Mouse (Mus musculus): ENCODE measurements around the gene Ikzf1. TPM values are rescaled to one million over a fixed set of nuclear protein-coding genes. Genes with fewer than 3 reads are reported as not detected.
A peak's percentile ranks its signal among the peaks of the same experiment; 100 is the strongest.

The Ikzf1 gene
- total RNA-seq, 1 experiment from 2014 or later = 6.3 TPM

- no peak for DNase-seq
These were observed 40.6 kb downstream of the Ikzf1 start for GRCm38 (mm10) chr11:11725252-11725875.

GRCm38 (mm10) chr11:11725876-11726525 is 41.2 kb downstream of the Ikzf1 start:
- no peak for DNase-seq

- DNase-seq = no peak
These were observed 42.0 kb downstream of the Ikzf1 start for GRCm38 (mm10) chr11:11726807-11727276.

DNA sequence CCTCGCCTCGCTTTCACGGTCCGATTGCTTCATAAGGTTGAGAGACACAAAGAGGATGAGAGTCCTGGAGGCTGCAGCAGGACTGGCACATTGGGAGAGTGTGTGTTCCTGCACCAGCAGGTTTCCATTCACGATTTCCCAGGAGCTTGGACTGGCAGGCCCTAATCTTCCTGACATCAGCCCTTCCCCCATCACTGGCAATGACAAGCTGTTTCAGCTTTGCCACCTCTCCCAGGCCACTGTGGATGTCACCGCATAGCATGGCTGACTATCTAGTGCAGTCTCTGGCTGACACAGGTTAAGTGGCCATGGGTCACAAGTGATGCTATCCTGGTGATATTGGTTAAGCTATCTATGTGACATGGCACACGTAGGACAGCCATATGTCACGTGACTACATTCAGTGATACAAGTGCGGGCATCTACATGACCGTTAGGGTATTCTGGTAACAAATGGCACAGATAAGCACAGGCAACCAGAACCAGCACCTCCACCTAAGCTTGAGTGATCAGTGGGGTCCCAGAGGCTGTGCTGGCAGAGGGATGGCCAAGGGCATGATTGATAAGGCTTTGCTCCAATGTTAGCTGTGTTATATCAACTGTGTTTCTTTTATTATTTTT is 43.2 kb downstream of the Ikzf1 start:
- DNase-seq = no peak

DNA sequence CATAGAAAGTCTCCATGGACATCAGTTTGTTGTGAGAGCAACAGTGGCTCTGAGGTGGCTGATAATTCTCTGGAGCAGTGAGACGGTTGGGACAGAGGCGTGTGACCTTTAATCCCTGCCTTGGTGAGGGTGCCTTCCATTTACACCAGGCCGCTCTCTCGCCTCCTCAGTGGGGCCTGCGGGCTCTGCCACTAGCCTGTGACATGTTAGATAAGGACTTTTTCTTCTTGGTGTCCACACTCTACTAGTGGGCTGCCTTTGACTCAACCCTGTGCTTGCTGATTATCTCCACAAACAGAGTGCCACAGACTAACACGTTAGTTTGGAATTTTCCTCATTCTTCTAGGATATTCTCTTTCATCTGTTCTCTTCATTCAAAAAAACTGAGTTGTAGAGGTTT is 44.4 kb downstream of the Ikzf1 start:
- no peak for DNase-seq

GRCm38 (mm10) chr11:11730062-11730461 is 45.3 kb downstream of the Ikzf1 start:
- DNase-seq = no peak

GRCm38 (mm10) chr11:11731727-11732126 is 46.9 kb downstream of the Ikzf1 start:
- no peak for DNase-seq

DNA sequence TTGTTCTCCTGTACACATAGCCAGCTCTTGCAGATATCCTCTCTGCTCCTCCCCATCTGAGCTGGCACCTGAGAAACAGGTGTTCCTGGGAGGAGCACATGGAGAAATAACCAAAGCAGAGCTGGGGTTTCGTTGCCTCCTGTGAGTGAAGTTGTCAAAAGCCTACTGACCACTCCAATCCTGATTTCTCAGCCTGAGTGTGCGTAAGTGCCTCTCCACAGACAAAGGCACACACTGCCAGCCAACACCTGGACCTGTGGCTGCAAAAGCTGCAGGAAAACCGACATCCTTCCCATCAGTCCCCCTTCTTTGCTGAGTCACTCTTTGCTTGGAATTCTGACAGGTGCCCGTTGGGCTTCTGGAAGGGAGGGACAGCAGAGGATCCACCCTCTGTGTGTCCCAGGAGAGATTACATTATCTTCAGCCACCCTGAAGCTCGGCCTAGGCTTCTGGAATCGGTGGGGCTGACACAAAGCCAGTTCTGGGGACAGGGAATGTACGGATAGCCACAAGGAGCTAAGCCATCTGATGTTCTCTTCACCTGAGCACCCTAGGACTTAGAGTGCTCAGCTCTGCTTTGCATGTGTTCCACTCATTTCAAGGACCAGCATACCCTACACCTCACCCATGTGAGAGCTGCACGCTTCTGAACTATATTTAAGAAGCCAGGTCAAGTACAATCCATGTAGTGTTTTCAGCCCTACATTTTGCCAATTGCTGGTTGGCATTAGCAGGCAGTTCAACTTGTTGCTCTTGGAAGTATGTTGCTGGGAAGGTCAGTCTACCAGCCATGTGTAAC is 48.4 kb downstream of the Ikzf1 start:
- no peak for DNase-seq

GRCm38 (mm10) chr11:11735155-11735554 is 50.4 kb downstream of the Ikzf1 start:
- no peak for DNase-seq

DNA sequence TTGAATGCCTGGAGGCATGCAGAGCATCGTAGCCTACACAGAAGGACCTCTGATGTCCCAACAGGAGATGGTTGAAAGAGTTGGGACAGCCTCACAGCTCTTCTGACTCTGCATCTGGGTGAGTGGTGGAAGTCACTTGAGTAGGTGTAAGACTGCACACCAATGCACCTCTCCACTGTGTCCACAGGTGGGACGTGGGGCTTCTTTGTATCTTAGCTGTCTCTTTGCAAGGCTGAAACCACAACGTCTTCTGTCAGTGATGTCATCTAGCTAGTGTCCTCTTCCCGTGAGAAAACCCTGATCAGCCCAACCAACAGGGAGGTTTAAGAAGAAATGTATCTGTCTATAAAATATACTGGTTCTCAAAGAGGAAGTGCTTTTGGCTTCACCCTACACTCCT is 52.1 kb downstream of the Ikzf1 start:
- no peak for DNase-seq

GRCm38 (mm10) chr11:11737562-11737961 is 52.8 kb downstream of the Ikzf1 start:
- DNase-seq = no peak

DNA sequence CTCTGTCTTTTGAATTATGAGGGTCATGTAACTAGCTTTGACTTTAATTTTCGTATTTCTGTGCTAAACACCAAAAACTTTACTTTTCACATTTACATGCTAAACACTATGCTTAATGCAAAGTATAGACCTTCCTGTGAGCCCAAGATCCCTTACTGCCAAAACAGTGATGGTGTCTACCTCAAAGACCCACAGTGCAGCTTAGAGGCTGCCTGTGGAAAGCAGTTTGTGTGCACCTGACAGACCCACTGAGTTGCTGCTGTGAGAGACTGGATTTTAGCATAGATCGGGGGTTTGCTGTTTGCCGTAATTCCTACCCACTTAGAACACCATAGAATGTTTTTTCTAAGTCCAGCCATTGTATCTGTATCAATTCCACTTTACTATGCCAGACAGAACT is 54.3 kb downstream of the Ikzf1 start:
- no peak for DNase-seq

- DNase-seq = no peak
These were observed 55.8 kb downstream of the Ikzf1 start for GRCm38 (mm10) chr11:11740603-11741002.

- no peak for DNase-seq
These were observed 56.8 kb downstream of the Ikzf1 start for GRCm38 (mm10) chr11:11741574-11741973.

GRCm38 (mm10) chr11:11742626-11743025 is 57.8 kb downstream of the Ikzf1 start:
- DNase-seq = peak; percentile 54

DNA sequence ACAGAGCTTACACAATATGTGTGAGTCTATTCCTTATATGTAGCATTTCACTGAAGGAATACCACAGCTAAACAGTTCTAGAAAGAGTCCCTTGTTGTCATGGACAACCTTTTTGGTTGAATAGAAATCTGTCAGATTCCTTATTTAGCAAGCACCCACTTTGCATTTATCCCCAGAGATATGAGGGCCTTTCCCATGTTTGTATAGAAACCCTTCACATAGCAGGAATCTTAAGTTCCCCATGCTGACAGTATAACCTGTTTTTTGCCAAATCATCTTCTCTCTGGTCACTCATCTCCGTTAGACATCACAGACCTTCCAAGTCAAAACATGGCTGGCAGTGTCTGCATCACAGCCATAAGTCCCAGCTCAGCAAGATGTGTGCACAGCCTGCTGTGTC is 59.4 kb downstream of the Ikzf1 start:
- no peak for DNase-seq

DNA sequence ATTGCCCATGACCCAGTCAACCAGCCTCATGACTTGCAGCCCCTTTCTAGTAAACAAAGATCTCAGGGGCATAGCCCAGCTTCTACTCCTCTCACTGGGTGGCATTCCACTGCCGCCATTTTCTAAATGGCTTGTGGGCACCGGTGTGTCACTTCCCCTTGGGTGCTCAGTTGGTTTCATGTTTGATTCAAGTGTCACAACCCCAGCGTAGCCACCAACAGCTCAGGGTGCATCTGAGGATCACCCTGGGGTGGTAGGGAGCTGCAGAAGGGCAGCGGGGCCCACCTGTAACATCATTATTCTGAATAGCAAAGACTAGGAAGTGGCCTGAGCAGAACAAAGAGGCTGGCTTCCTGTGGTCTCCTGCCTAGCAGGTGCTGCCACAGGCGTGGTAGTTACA is 66.3 kb downstream of the Ikzf1 start:
- no peak for DNase-seq

DNA sequence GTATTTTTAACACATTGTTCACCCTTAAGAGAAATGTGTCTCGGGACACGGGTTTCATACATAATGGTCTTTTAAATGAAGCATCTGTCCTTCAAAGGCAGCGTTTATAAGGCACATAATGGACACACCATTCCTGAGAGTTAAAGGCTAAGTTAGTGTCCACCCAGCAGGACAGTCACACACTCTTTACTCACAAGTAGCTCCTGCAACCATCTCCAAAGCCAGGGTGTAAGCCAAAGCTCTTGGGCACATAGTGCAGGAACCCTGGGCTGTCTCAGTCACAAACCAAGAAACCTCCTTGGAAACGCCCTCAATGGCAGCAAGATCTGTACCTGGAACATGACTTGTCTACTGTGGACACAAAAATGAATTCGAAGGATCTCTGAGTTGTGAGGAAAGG is 68.1 kb downstream of the Ikzf1 start:
- no peak for DNase-seq

DNA sequence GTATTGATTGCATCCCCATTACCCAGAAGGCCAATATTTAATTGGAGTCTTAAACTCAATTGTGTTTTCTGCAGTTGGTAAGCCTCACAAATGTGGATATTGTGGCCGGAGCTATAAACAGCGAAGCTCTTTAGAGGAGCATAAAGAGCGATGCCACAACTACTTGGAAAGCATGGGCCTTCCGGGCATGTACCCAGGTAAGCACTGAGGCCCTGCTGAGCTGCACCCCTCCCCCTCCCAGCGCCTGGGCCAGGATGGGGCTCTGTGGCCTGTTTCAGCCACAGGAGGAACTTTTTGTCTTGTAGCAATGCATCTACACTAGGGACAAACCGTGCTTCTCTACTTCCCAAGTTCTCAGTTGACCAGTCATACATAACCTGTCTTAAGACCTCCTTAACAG is 73.3 kb downstream of the Ikzf1 start:
- DNase-seq = no peak

DNA sequence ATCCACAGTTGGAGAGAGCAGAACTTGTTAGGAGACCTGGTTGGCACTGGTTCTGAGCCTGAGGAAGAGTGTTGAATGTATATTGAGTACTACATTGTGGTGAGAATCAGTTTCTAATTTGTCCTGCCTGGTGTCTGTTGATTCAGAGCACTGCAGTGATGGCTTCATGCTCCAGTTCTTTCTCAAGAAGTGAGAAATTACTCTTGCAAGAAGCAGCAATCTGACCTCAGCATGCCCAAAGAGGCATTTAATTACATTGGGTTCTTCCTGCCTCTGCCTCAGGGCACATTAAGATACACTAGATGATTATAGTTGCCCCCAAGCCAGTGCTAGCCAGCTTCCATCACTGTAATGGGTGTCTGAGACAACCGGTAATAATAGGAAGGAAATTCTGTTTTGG is 74.1 kb downstream of the Ikzf1 start:
- DNase-seq = no peak

GRCm38 (mm10) chr11:11763211-11763666 is 78.4 kb downstream of the Ikzf1 start:
- no peak for DNase-seq

DNA sequence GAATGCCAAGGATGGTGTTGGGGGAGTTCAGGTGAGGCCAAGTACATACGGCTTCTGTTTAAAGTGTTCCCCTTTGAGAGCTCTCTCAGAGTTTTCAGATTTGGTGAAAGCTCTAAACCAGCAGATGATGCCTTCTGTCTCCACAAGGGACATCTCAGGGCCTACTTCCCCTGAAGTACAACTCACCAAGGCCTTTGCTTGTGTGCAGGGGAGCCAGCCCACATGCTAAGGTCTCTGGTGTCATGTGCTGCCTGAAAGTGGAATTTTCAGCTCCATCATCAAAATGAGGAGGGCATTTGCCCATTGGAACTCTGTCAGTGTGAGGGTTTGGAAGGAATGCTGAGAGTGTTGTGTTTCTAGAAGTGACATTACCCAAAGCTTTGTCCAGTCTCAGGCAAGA is 80.6 kb downstream of the Ikzf1 start:
- no peak for DNase-seq

- no peak for DNase-seq
These were observed 81.3 kb downstream of the Ikzf1 start for GRCm38 (mm10) chr11:11766105-11766504.

Data from adrenal gland, postnatal 14 days (tissue).